Mouse (Mus musculus): ENCODE results near the gene Kdr. TPM values are rescaled to one million over a fixed set of nuclear protein-coding genes. Genes with fewer than 3 reads are reported as not detected.

Gene Kdr
- polyA plus RNA-seq, 1 experiment from 2014 or later = 31.0 TPM

Small RNAs within 50 kb of the gene (microRNA-seq; reads per million reads assigned to microRNA genes)
- not detected for gene Gm25374

Other genes with a start within 250 kb of the Kdr start
- 20.1 and 20.2 TPM in 2 replicates for gene Srd5a3, start 161.8 kb upstream of the Kdr start, polyA plus RNA-seq (2016; fragmentation: Nextera tagmentation; extraction: Ambion mirVana)
- 99.3 and 104 TPM in 2 replicates for gene Tmem165, start 205.4 kb upstream of the Kdr start, polyA plus RNA-seq (2016; fragmentation: Nextera tagmentation; extraction: Ambion mirVana)